Mouse (Mus musculus) hindbrain, postnatal 0 days (tissue): Measurements from ENCODE around the gene Wdr60. TPM values are rescaled to one million over a fixed set of nuclear protein-coding genes. Genes with fewer than 3 reads are reported as not detected.

ENCODE experiments used
- ATAC-seq: fragments of 200-750 bp; cut with Nextera tagmentation; 2 replicates; pipeline ENCODE4 v1.8.0; 2017; ENCODE audit warnings: mild to moderate bottlenecking, moderate TSS enrichment, moderate library complexity
- DNase-seq: peaks from one replicate; pipeline ENCODE4 v3.0.0-alpha.2; 2015; ENCODE audit warnings: low spot score
- H3K27ac ChIP-seq: fragments of 300-500 bp; sonication (generic); 2 replicates; pipeline ENCODE4 v1.5.1; 2014; ENCODE audit warnings: mild to moderate bottlenecking
- H3K27me3 ChIP-seq: fragments of 300-500 bp; sonication (generic); 2 replicates; pipeline ENCODE4 v1.6.1; 2014; ENCODE audit warnings: low read length, mixed read lengths; ENCODE audit not compliant: insufficient read depth
- H3K36me3 ChIP-seq: fragments of 300-500 bp; sonication (generic); 2 replicates; pipeline ENCODE4 v1.6.1; 2014; ENCODE audit warnings: low read length, mixed read lengths; ENCODE audit not compliant: insufficient read depth
- H3K4me1 ChIP-seq: fragments of 300-500 bp; sonication (generic); 2 replicates; pipeline ENCODE4 v1.6.1; 2014; ENCODE audit warnings: antibody characterized with exemption, low read length, mixed read lengths; ENCODE audit not compliant: insufficient read depth
- H3K4me2 ChIP-seq: fragments of 300-500 bp; sonication (generic); 2 replicates; pipeline ENCODE4 v1.6.1; 2014; ENCODE audit warnings: low read depth, mild to moderate bottlenecking, low read length, moderate library complexity, mixed read lengths
- H3K4me3 ChIP-seq: fragments of 300-500 bp; sonication (generic); 2 replicates; pipeline ENCODE4 v1.5.1; 2014; ENCODE audit warnings: low read length
- H3K9ac ChIP-seq: fragments of 300-500 bp; sonication (generic); replicated peaks from 2 replicates; pipeline ENCODE4 v1.6.1; 2014; ENCODE audit warnings: mild to moderate bottlenecking, low read length, moderate library complexity, mixed read lengths
- H3K9me3 ChIP-seq: fragments of 300-500 bp; sonication (generic); 2 replicates; pipeline ENCODE4 v1.6.1; 2016; ENCODE audit warnings: low read length, mixed read lengths
- CTCF ChIP-seq: IDR thresholded peaks from 2 replicates; pipeline ENCODE4 v1.5.1; 2016; ENCODE audit warnings: antibody characterized with exemption, control low read depth, low read depth
- WGBS: fragments of 180-500 bp; shearing (Covaris S2); extraction: QIAGEN DNeasy Blood & Tissue Kit; methylation state at CpG from one replicate; pipeline ENCODE4 v1.1.7; 2014; 5-methylcytosine and 5-hydroxymethylcytosine counted together
- polyA plus RNA-seq: library from polyadenylated mRNA; unstranded; fragments of >200 nt; fragmentation: Nextera tagmentation; extraction: Ambion mirVana; gene quantifications from 2 replicates; pipeline ENCODE4 v1.2.1, GENCODE M21; 2015
- total RNA-seq: library from RNA; depleted of rRNA; stranded (reverse); fragments of >200 nt; gene quantifications from 2 replicates; pipeline ENCODE4 v1.2.3, GENCODE M21; 2014; rRNA removed

The Wdr60 gene
- total RNA-seq (6.7 and 8.4 TPM in 2 replicates), polyA plus RNA-seq (16.8 and 17.7 TPM in 2 replicates)

GRCm38 (mm10) chr12:116262555-116263341 lies at the start of gene Wdr60:
TSS of gene Wdr60 (minus strand) at chr12:116263022.
- no peaks in the 10 kb centered on the region for H3K36me3 ChIP-seq
- peak within 1 kb of the TSS; percentile 58 for H3K9ac ChIP-seq
- 3% methylated on average over 47 of the region's 47 CpGs for WGBS
- no peaks in the 10 kb centered on the region for H3K4me1 ChIP-seq
- H3K4me3 ChIP-seq: peak within 1 kb of the TSS; percentile 65
- H3K27me3 ChIP-seq: no peaks in the 10 kb centered on the region
- H3K9me3 ChIP-seq: no peaks in the 10 kb centered on the region
- TF ChIP-seq CTCF: no peak
- peak within 1 kb of the TSS; percentile 32; the same call in 1 of the 2 replicates for H3K27ac ChIP-seq
- DNase-seq (peak; percentile 94), ATAC-seq (peak; percentile 98)
- peak within 1 kb of the TSS; percentile 72 for H3K4me2 ChIP-seq

GRCm38 (mm10) chr12:116308612-116309011 lies 45.8 kb upstream of the Wdr60 start:
- Histone ChIP-seq H3K9me3 (no peaks in the 10 kb centered on the region), H3K4me3 (no peak overlapping the region), H3K4me1 (no peaks in the 10 kb centered on the region), H3K27ac (no peak overlapping the region), H3K9ac (no peak overlapping the region), H3K36me3 (no peaks in the 10 kb centered on the region), H3K4me2 (no peak overlapping the region), H3K27me3 (no peaks in the 10 kb centered on the region)
- DNase-seq (no peak), ATAC-seq (no peak)
- TF ChIP-seq CTCF: no peak
- WGBS: 89% methylated on average over 2 of the region's 2 CpGs

GRCm38 (mm10) chr12:116307870-116308269 lies 45.0 kb upstream of the Wdr60 start:
- Histone ChIP-seq H3K27me3 (no peaks in the 10 kb centered on the region), H3K9me3 (no peaks in the 10 kb centered on the region), H3K27ac (no peak overlapping the region), H3K9ac (no peak overlapping the region), H3K36me3 (no peaks in the 10 kb centered on the region), H3K4me3 (no peak overlapping the region), H3K4me1 (no peaks in the 10 kb centered on the region), H3K4me2 (no peak overlapping the region)
- ATAC-seq (no peak), DNase-seq (no peak)
- 91% methylated on average over 3 of the region's 3 CpGs for WGBS
- no peak for TF ChIP-seq CTCF

- no peaks in the 10 kb centered on the region for H3K36me3 ChIP-seq
- H3K4me1 ChIP-seq: no peaks in the 10 kb centered on the region
- H3K4me3 ChIP-seq: no peak overlapping the region
- H3K4me2 ChIP-seq: no peak overlapping the region
- H3K27me3 ChIP-seq: no peaks in the 10 kb centered on the region
- DNase-seq (no peak), ATAC-seq (no peak)
- H3K9ac ChIP-seq: no peak overlapping the region
- TF ChIP-seq CTCF: no peak
- WGBS: 48% methylated on average over 1 of the region's 1 CpGs
- H3K9me3 ChIP-seq: no peaks in the 10 kb centered on the region
- no peak overlapping the region for H3K27ac ChIP-seq
Observed at GRCm38 (mm10) chr12:116306042-116306441, 43.2 kb upstream of the Wdr60 start.

- no peak for DNase-seq
- no peak for ATAC-seq
- H3K4me1 ChIP-seq: no peaks in the 10 kb centered on the region
- H3K27ac ChIP-seq: no peak overlapping the region
- no peaks in the 10 kb centered on the region for H3K36me3 ChIP-seq
- no peak for TF ChIP-seq CTCF
- no peak overlapping the region for H3K9ac ChIP-seq
- no peak overlapping the region for H3K4me3 ChIP-seq
- H3K4me2 ChIP-seq: no peak overlapping the region
- no peaks in the 10 kb centered on the region for H3K9me3 ChIP-seq
- H3K27me3 ChIP-seq: no peaks in the 10 kb centered on the region
Observed at GRCm38 (mm10) chr12:116302181-116302580, 39.4 kb upstream of the Wdr60 start.

GRCm38 (mm10) chr12:116299906-116300305 lies 37.1 kb upstream of the Wdr60 start:
- Histone ChIP-seq H3K4me2 (no peak overlapping the region), H3K4me3 (no peak overlapping the region), H3K4me1 (no peaks in the 10 kb centered on the region), H3K36me3 (no peaks in the 10 kb centered on the region), H3K9me3 (no peaks in the 10 kb centered on the region), H3K9ac (no peak overlapping the region), H3K27ac (no peak overlapping the region), H3K27me3 (no peaks in the 10 kb centered on the region)
- TF ChIP-seq CTCF: no peak
- ATAC-seq: no peak
- 94% methylated on average over 2 of the region's 2 CpGs for WGBS
- DNase-seq: no peak

GRCm38 (mm10) chr12:116293599-116294292 lies 30.9 kb upstream of the Wdr60 start:
- Histone ChIP-seq H3K9ac (no peak overlapping the region), H3K4me3 (no peak overlapping the region), H3K4me2 (no peak overlapping the region), H3K27ac (no peak overlapping the region), H3K9me3 (no peaks in the 10 kb centered on the region), H3K27me3 (no peaks in the 10 kb centered on the region), H3K4me1 (no peaks in the 10 kb centered on the region), H3K36me3 (no peaks in the 10 kb centered on the region)
- no peak for DNase-seq
- 88% methylated on average over 4 of the region's 4 CpGs for WGBS
- TF ChIP-seq CTCF: no peak
- no peak for ATAC-seq
